Mouse (Mus musculus) stomach, embryonic 16.5 days (tissue): Measurements from ENCODE around the gene Zcchc24. TPM values are rescaled to one million over a fixed set of nuclear protein-coding genes. Genes with fewer than 3 reads are reported as not detected.

Experiments used
- ATAC-seq: fragments of 200-750 bp; cut with Nextera tagmentation; 2 replicates; pipeline ENCODE4 v1.8.0; 2017; ENCODE audit warnings: moderate number of reproducible peaks, moderate TSS enrichment; ENCODE audit not compliant: insufficient read depth, low FRiP score
- H3K27ac ChIP-seq: fragments of 300-500 bp; sonication (generic); 2 replicates; pipeline ENCODE4 v1.5.1; 2014; ENCODE audit warnings: low read length
- H3K27me3 ChIP-seq: fragments of 300-500 bp; sonication (generic); 2 replicates; pipeline ENCODE4 v1.6.1; 2014; ENCODE audit warnings: low read length, control low read depth, mixed read lengths; ENCODE audit not compliant: control insufficient read depth, insufficient read depth
- H3K36me3 ChIP-seq: fragments of 300-500 bp; sonication (generic); 2 replicates; pipeline ENCODE4 v1.6.1; 2014; ENCODE audit warnings: low read length; ENCODE audit not compliant: control insufficient read depth, insufficient read depth
- H3K4me1 ChIP-seq: fragments of 300-500 bp; sonication (generic); 2 replicates; pipeline ENCODE4 v1.6.1; 2014; ENCODE audit warnings: low read length, control low read depth, mixed read lengths; ENCODE audit not compliant: control insufficient read depth, insufficient read depth
- H3K4me2 ChIP-seq: fragments of 300-500 bp; sonication (generic); 2 replicates; pipeline ENCODE4 v1.6.1; 2014; ENCODE audit warnings: low read depth, low read length, mixed read lengths
- H3K4me3 ChIP-seq: fragments of 300-500 bp; sonication (generic); replicated peaks from 2 replicates; pipeline ENCODE4 v1.5.1; 2014; ENCODE audit warnings: mild to moderate bottlenecking, low read length
- H3K9ac ChIP-seq: fragments of 300-500 bp; sonication (generic); 2 replicates; pipeline ENCODE4 v1.6.1; 2014; ENCODE audit warnings: low read length
- H3K9me3 ChIP-seq: fragments of 300-500 bp; sonication (generic); replicated peaks from 2 replicates; pipeline ENCODE4 v1.6.1; 2016; ENCODE audit warnings: low read length, control low read depth; ENCODE audit not compliant: control insufficient read depth
- WGBS: fragments of 180-500 bp; shearing (Covaris S2); extraction: QIAGEN DNeasy Blood & Tissue Kit; methylation state at CpG from one replicate; pipeline ENCODE4 v1.1.7; 2014; 5-methylcytosine and 5-hydroxymethylcytosine counted together
- polyA plus RNA-seq: library from polyadenylated mRNA; unstranded; fragments of >200 nt; fragmentation: Nextera tagmentation; extraction: Ambion mirVana; gene quantifications from 2 replicates; pipeline ENCODE4 v1.2.1, GENCODE M21; 2015

Zcchc24 gene
- polyA plus RNA-seq, 1 experiment from 2014 or later = 17.1 TPM

GRCm38 (mm10) chr14:25767725-25768203, 1.1 kb downstream of the Zcchc24 start:
- peak overlapping the region; percentile 91 for H3K4me2 ChIP-seq
- H3K27ac ChIP-seq = peak overlapping the region; percentile 92
- WGBS = 9% methylated on average over 6 of the region's 6 CpGs
- no peaks in the 10 kb centered on the region for H3K36me3 ChIP-seq
- peak overlapping the region; percentile 85 for H3K4me3 ChIP-seq
- peak overlapping the region; percentile 89 for H3K9ac ChIP-seq
- H3K9me3 ChIP-seq = no peaks in the 10 kb centered on the region
- H3K4me1 ChIP-seq = peaks cover 31% of the 10 kb centered on the region
- no peak for ATAC-seq
- H3K27me3 ChIP-seq = no peaks in the 10 kb centered on the region

DNA sequence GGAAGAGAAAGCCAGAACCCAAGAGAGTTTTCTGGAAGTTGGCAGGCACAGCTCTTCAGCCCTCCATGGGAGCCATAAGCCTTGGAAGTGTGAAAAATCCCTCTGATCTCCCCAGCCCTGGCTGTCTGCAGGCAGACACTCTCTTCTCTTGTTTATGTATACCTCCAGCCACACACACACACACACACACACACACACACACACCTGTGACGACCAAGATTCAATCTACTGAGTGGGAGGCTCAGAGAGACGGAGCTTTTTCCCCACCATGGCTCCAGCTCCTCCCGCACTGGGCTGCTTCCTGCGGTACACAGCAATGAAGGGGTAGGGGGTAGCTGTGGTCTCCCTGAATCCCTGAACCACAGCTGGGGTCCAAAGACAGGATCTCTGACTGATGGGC, 2.4 kb downstream of the Zcchc24 start:
- Histone ChIP-seq H3K4me2 (peak overlapping the region; percentile 91), H3K4me3 (peak overlapping the region; percentile 85), H3K4me1 (peaks cover 36% of the 10 kb centered on the region), H3K27ac (no peak overlapping the region; the same call in 1 of the 2 replicates), H3K9ac (peak overlapping the region; percentile 89), H3K36me3 (no peaks in the 10 kb centered on the region), H3K27me3 (no peaks in the 10 kb centered on the region), H3K9me3 (no peaks in the 10 kb centered on the region)
- no peak for ATAC-seq
- WGBS = 24% methylated on average over 4 of the region's 4 CpGs

DNA sequence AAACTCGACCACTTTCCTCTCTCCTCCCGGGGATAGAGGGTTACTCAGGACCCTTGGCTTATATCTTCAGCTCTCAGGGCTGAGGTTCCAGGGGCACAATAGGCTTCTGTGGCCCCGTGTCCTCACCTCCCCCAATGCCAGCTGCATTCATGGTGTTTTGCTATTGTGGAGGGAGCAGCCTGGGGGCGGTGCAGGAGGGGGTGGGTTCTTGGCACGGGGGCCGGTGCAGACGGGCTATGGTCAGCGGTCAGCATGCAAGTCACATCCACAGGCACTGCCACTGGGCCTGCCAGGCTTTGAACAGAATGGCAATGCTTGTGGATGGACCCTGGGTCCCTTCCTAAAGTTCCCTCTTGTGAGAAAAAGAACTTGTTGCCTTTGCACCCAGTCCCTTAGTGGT, 2.9 kb downstream of the Zcchc24 start:
- H3K9me3 ChIP-seq = no peaks in the 10 kb centered on the region
- 51% methylated on average over 8 of the region's 8 CpGs for WGBS
- no peak for ATAC-seq
- H3K27me3 ChIP-seq = no peaks in the 10 kb centered on the region
- H3K9ac ChIP-seq = peak overlapping the region; percentile 89
- peaks cover 40% of the 10 kb centered on the region for H3K4me1 ChIP-seq
- H3K36me3 ChIP-seq = no peaks in the 10 kb centered on the region
- peak overlapping the region; percentile 91 for H3K4me2 ChIP-seq
- no peak overlapping the region; the same call in 1 of the 2 replicates for H3K27ac ChIP-seq
- peak overlapping the region; percentile 85 for H3K4me3 ChIP-seq

DNA sequence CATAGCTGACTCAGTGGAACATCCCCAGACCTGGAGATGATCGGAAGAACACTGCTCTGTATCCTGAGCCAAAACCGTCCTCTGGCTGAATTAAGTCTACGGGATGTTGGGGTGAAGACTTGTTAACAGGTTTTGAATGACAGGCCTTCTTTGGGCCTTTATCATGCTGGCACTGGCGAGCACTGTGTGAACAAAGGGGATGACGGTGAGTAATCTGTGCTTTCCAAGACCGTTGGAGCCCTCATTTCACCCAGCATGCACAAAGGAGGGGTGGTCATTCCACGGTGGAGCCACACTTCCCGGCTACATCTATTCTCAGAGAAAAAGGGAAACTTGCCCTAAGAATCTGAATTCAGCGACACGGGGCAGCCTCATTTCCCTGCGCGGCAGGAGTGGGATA, 3.7 kb downstream of the Zcchc24 start:
- Histone ChIP-seq H3K4me3 (no peak overlapping the region), H3K4me2 (peak overlapping the region; percentile 91), H3K9me3 (no peaks in the 10 kb centered on the region), H3K9ac (no peak overlapping the region), H3K4me1 (peaks cover 45% of the 10 kb centered on the region), H3K27ac (no peak overlapping the region), H3K36me3 (no peaks in the 10 kb centered on the region), H3K27me3 (no peaks in the 10 kb centered on the region)
- 64% methylated on average over 12 of the region's 12 CpGs for WGBS
- ATAC-seq = no peak

GRCm38 (mm10) chr14:25761184-25761583, 7.7 kb downstream of the Zcchc24 start:
- ATAC-seq = no peak
- H3K36me3 ChIP-seq = no peaks in the 10 kb centered on the region
- H3K27ac ChIP-seq = peak overlapping the region; percentile 17; the same call in 1 of the 2 replicates
- H3K27me3 ChIP-seq = no peaks in the 10 kb centered on the region
- peaks cover 56% of the 10 kb centered on the region for H3K4me1 ChIP-seq
- H3K9me3 ChIP-seq = no peaks in the 10 kb centered on the region
- H3K4me3 ChIP-seq = no peak overlapping the region
- H3K4me2 ChIP-seq = no peak overlapping the region
- H3K9ac ChIP-seq = 0 out of 2 replicates have a peak overlapping the region, but pooled peaks have one; percentile 12
- WGBS = 86% methylated on average over 5 of the region's 5 CpGs

DNA sequence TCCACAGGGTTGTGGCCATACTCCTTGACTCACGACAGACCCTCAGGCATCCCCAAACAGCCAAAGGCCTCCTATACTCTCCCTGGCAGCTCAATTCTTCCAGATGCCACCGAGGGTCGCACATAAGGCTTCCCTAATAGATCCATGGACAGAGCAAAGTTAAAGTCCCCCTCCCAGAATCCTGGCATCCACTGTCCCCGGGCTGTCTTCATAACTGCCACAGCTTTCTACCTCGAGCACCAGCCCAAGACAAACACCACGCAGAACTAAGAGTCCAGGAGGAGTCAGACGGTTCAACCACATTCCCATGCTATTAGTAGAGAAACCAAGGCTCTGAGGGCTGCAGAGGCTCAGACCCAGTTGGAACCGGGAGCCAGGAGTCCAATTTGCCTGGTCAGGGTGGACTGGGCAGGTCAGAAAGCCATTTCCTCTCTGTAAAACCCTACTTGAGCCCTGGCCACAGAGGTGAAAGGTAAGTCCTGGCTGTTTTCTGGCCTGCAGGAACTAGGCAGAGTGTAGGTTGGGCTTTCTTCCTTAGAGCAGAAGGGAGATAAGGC, 8.8 kb downstream of the Zcchc24 start:
- 48% methylated on average over 8 of the region's 8 CpGs for WGBS
- peak overlapping the region; percentile 66 for H3K27ac ChIP-seq
- peak overlapping the region; percentile 28; the same call in 1 of the 2 replicates for H3K9ac ChIP-seq
- H3K4me3 ChIP-seq = no peak overlapping the region
- H3K36me3 ChIP-seq = no peaks in the 10 kb centered on the region
- H3K9me3 ChIP-seq = no peaks in the 10 kb centered on the region
- peaks cover 61% of the 10 kb centered on the region for H3K4me1 ChIP-seq
- no peak for ATAC-seq
- no peaks in the 10 kb centered on the region for H3K27me3 ChIP-seq
- H3K4me2 ChIP-seq = peak overlapping the region; percentile 27; the same call in 1 of the 2 replicates

DNA sequence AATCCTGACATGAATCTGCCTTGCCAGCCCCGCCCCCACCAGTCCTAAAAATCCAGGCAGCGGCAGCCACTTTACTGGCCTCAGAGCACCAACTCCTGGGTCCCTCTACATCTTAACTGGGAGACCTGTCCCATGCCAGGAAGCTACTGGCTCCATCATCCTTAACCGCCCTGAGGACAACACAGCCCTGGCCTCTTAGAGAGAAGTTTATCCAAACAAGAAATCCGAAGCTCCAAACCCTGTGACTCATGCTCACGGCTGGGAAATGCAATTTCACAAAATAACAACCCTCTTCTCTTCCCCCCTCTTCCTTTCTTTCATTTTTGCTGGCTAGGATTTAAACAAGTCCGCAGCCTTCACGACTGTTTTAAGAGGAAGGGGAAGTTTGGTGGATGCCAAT, 9.3 kb downstream of the Zcchc24 start:
- peak overlapping the region; percentile 27; the same call in 1 of the 2 replicates for H3K4me2 ChIP-seq
- 41% methylated on average over 7 of the region's 7 CpGs for WGBS
- H3K4me1 ChIP-seq = peaks cover 66% of the 10 kb centered on the region
- peak overlapping the region; percentile 66 for H3K27ac ChIP-seq
- H3K9me3 ChIP-seq = no peaks in the 10 kb centered on the region
- H3K27me3 ChIP-seq = no peaks in the 10 kb centered on the region
- H3K9ac ChIP-seq = peak overlapping the region; percentile 28; the same call in 1 of the 2 replicates
- no peaks in the 10 kb centered on the region for H3K36me3 ChIP-seq
- H3K4me3 ChIP-seq = no peak overlapping the region
- no peak for ATAC-seq

- Histone ChIP-seq H3K36me3 (no peaks in the 10 kb centered on the region), H3K27me3 (no peaks in the 10 kb centered on the region), H3K27ac (peak overlapping the region; percentile 68), H3K4me2 (no peak overlapping the region), H3K9ac (no peak overlapping the region), H3K9me3 (no peaks in the 10 kb centered on the region), H3K4me3 (no peak overlapping the region), H3K4me1 (peaks cover 75% of the 10 kb centered on the region)
- no peak for ATAC-seq
- WGBS = 53% methylated on average over 4 of the region's 4 CpGs
These were observed 10.9 kb downstream of the Zcchc24 start for GRCm38 (mm10) chr14:25757917-25758316.

- ATAC-seq = peak; percentile 22; the same call in 1 of the 2 replicates
- Histone ChIP-seq H3K9ac (peak overlapping the region; percentile 34; the same call in 1 of the 2 replicates), H3K9me3 (no peaks in the 10 kb centered on the region), H3K36me3 (no peaks in the 10 kb centered on the region), H3K27ac (peak overlapping the region; percentile 28), H3K4me1 (peaks cover 70% of the 10 kb centered on the region), H3K27me3 (no peaks in the 10 kb centered on the region), H3K4me3 (no peak overlapping the region), H3K4me2 (no peak overlapping the region)
- 60% methylated on average over 7 of the region's 7 CpGs for WGBS
These were observed 12.4 kb downstream of the Zcchc24 start for GRCm38 (mm10) chr14:25756385-25756990.
